Mouse (Mus musculus) limb, embryonic 11.5 days (tissue): Measurements from ENCODE around the gene Gm36028. TPM values are rescaled to one million over a fixed set of nuclear protein-coding genes. Genes with fewer than 3 reads are reported as not detected.

ENCODE experiments used
- ATAC-seq: fragments of 200-750 bp; cut with Nextera tagmentation; 2 replicates; pipeline ENCODE4 v1.8.0; 2017; ENCODE audit warnings: low read depth; ENCODE audit not compliant: insufficient number of reproducible peaks, low FRiP score, low TSS enrichment
- DNase-seq: peaks from one replicate; pipeline ENCODE4 v3.0.0-alpha.2; 2015; ENCODE audit warnings: low spot score
- H3K27ac ChIP-seq: fragments of 300-500 bp; sonication (generic); replicated peaks from 2 replicates; pipeline ENCODE4 v1.5.1; 2014; ENCODE audit warnings: low read depth, mild to moderate bottlenecking, low read length
- H3K27me3 ChIP-seq: fragments of 300-500 bp; sonication (generic); 2 replicates; pipeline ENCODE4 v1.6.1; 2014; ENCODE audit warnings: mild to moderate bottlenecking, low read length, mixed read lengths; ENCODE audit not compliant: control insufficient read depth, insufficient read depth
- H3K36me3 ChIP-seq: fragments of 300-500 bp; sonication (generic); 2 replicates; pipeline ENCODE4 v1.6.1; 2014; ENCODE audit warnings: mild to moderate bottlenecking, low read length, moderate library complexity, mixed read lengths; ENCODE audit not compliant: control insufficient read depth, insufficient read depth
- H3K4me1 ChIP-seq: fragments of 300-500 bp; sonication (generic); 2 replicates; pipeline ENCODE4 v1.6.1; 2014; ENCODE audit warnings: low read length, mixed read lengths; ENCODE audit not compliant: control insufficient read depth, insufficient read depth
- H3K4me2 ChIP-seq: fragments of 300-500 bp; sonication (generic); 2 replicates; pipeline ENCODE4 v1.6.1; 2014; ENCODE audit warnings: low read depth, mild to moderate bottlenecking, moderate library complexity; ENCODE audit not compliant: severe bottlenecking
- H3K4me3 ChIP-seq: fragments of 300-500 bp; sonication (generic); 2 replicates; pipeline ENCODE4 v1.5.1; 2014; ENCODE audit warnings: low read depth, low read length
- H3K9ac ChIP-seq: fragments of 300-500 bp; sonication (generic); 2 replicates; pipeline ENCODE4 v1.6.1; 2014; ENCODE audit warnings: mild to moderate bottlenecking, low read length
- H3K9me3 ChIP-seq: fragments of 300-500 bp; sonication (generic); 2 replicates; pipeline ENCODE4 v1.6.1; 2016; ENCODE audit warnings: low read length; ENCODE audit not compliant: control insufficient read depth
- WGBS: fragments of 180-500 bp; shearing (Covaris S2); extraction: QIAGEN DNeasy Blood & Tissue Kit; methylation state at CpG from one replicate; pipeline ENCODE4 v1.1.7; 2014; 5-methylcytosine and 5-hydroxymethylcytosine counted together
- polyA plus RNA-seq: library from polyadenylated mRNA; unstranded; fragments of >200 nt; fragmentation: Nextera tagmentation; extraction: Ambion mirVana; gene quantifications from 2 replicates; pipeline ENCODE4 v1.2.1, GENCODE M21; 2014

The Gm36028 gene
- polyA plus RNA-seq, 1 experiment from 2014 or later = not detected

- H3K9me3 ChIP-seq = no peaks in the 10 kb centered on the region
- 85% methylated on average over 5 of the region's 5 CpGs for WGBS
- H3K36me3 ChIP-seq = no peaks in the 10 kb centered on the region
- H3K27ac ChIP-seq = no peak overlapping the region
- no peak for DNase-seq
- ATAC-seq = no peak
- no peak overlapping the region for H3K4me3 ChIP-seq
- H3K9ac ChIP-seq = no peak overlapping the region
- H3K4me2 ChIP-seq = no peak overlapping the region
- H3K27me3 ChIP-seq = no peaks in the 10 kb centered on the region
- no peaks in the 10 kb centered on the region for H3K4me1 ChIP-seq
Observed at GRCm38 (mm10) chr16:37854593-37854992, 6.4 kb downstream of the Gm36028 start.

GRCm38 (mm10) chr16:37854054-37854453 is 6.9 kb downstream of the Gm36028 start:
- H3K27ac ChIP-seq = no peak overlapping the region
- no peak overlapping the region for H3K4me3 ChIP-seq
- ATAC-seq (no peak), DNase-seq (no peak)
- H3K36me3 ChIP-seq = no peaks in the 10 kb centered on the region
- 72% methylated on average over 14 of the region's 14 CpGs for WGBS
- no peaks in the 10 kb centered on the region for H3K27me3 ChIP-seq
- H3K9ac ChIP-seq = no peak overlapping the region
- no peaks in the 10 kb centered on the region for H3K9me3 ChIP-seq
- no peaks in the 10 kb centered on the region for H3K4me1 ChIP-seq
- H3K4me2 ChIP-seq = no peak overlapping the region

GRCm38 (mm10) chr16:37853279-37853678 is 7.7 kb downstream of the Gm36028 start:
- 90% methylated on average over 9 of the region's 9 CpGs for WGBS
- ATAC-seq (no peak), DNase-seq (no peak)
- H3K4me3 ChIP-seq = no peak overlapping the region
- no peaks in the 10 kb centered on the region for H3K4me1 ChIP-seq
- H3K36me3 ChIP-seq = no peaks in the 10 kb centered on the region
- no peak overlapping the region for H3K9ac ChIP-seq
- no peak overlapping the region for H3K4me2 ChIP-seq
- H3K9me3 ChIP-seq = no peaks in the 10 kb centered on the region
- no peaks in the 10 kb centered on the region for H3K27me3 ChIP-seq
- H3K27ac ChIP-seq = no peak overlapping the region

- DNase-seq (peak; percentile 36), ATAC-seq (no peak)
- no peaks in the 10 kb centered on the region for H3K9me3 ChIP-seq
- 20% methylated on average over 5 of the region's 5 CpGs for WGBS
- no peak overlapping the region for H3K9ac ChIP-seq
- H3K27ac ChIP-seq = no peak overlapping the region
- H3K4me3 ChIP-seq = no peak overlapping the region
- H3K4me1 ChIP-seq = no peaks in the 10 kb centered on the region
- H3K27me3 ChIP-seq = no peaks in the 10 kb centered on the region
- H3K36me3 ChIP-seq = no peaks in the 10 kb centered on the region
- no peak overlapping the region for H3K4me2 ChIP-seq
Observed at GRCm38 (mm10) chr16:37851366-37851765, 9.6 kb downstream of the Gm36028 start.

- ATAC-seq = no peak
- Histone ChIP-seq H3K9ac (no peak overlapping the region), H3K36me3 (no peaks in the 10 kb centered on the region), H3K4me1 (no peaks in the 10 kb centered on the region), H3K4me2 (no peak overlapping the region), H3K4me3 (no peak overlapping the region), H3K27me3 (no peaks in the 10 kb centered on the region), H3K9me3 (no peaks in the 10 kb centered on the region), H3K27ac (no peak overlapping the region)
- WGBS = 88% methylated on average over 3 of the region's 3 CpGs
- DNase-seq = no peak
Observed at GRCm38 (mm10) chr16:37847081-37847480, 13.9 kb downstream of the Gm36028 start.

GRCm38 (mm10) chr16:37845202-37845925 is 15.6 kb downstream of the Gm36028 start:
- H3K9me3 ChIP-seq = no peaks in the 10 kb centered on the region
- ATAC-seq = no peak
- H3K27ac ChIP-seq = no peak overlapping the region
- no peak overlapping the region for H3K4me2 ChIP-seq
- H3K36me3 ChIP-seq = no peaks in the 10 kb centered on the region
- DNase-seq = no peak
- no peak overlapping the region for H3K9ac ChIP-seq
- H3K4me1 ChIP-seq = no peaks in the 10 kb centered on the region
- WGBS = 86% methylated on average over 7 of the region's 7 CpGs
- no peaks in the 10 kb centered on the region for H3K27me3 ChIP-seq
- no peak overlapping the region for H3K4me3 ChIP-seq

- ATAC-seq (no peak), DNase-seq (no peak)
- 91% methylated on average over 12 of the region's 12 CpGs for WGBS
- H3K4me1 ChIP-seq = no peaks in the 10 kb centered on the region
- no peak overlapping the region for H3K4me2 ChIP-seq
- no peaks in the 10 kb centered on the region for H3K9me3 ChIP-seq
- H3K36me3 ChIP-seq = no peaks in the 10 kb centered on the region
- no peak overlapping the region for H3K27ac ChIP-seq
- no peaks in the 10 kb centered on the region for H3K27me3 ChIP-seq
- no peak overlapping the region for H3K9ac ChIP-seq
- H3K4me3 ChIP-seq = no peak overlapping the region
Observed at GRCm38 (mm10) chr16:37843740-37844139, 17.2 kb downstream of the Gm36028 start.

GRCm38 (mm10) chr16:37842439-37842838 is 18.5 kb downstream of the Gm36028 start:
- H3K9me3 ChIP-seq = no peaks in the 10 kb centered on the region
- no peaks in the 10 kb centered on the region for H3K27me3 ChIP-seq
- H3K4me1 ChIP-seq = no peaks in the 10 kb centered on the region
- no peak overlapping the region for H3K27ac ChIP-seq
- no peak overlapping the region for H3K4me2 ChIP-seq
- 58% methylated on average over 2 of the region's 2 CpGs for WGBS
- no peak overlapping the region for H3K4me3 ChIP-seq
- DNase-seq (no peak), ATAC-seq (no peak)
- H3K9ac ChIP-seq = no peak overlapping the region
- no peaks in the 10 kb centered on the region for H3K36me3 ChIP-seq

GRCm38 (mm10) chr16:37837571-37837970 is 23.4 kb downstream of the Gm36028 start:
- H3K4me3 ChIP-seq = no peak overlapping the region

More at GRCm38 (mm10) chr16:37837571-37837970, 23.4 kb downstream of the Gm36028 start:
- Histone ChIP-seq H3K9ac (no peak overlapping the region), H3K27ac (no peak overlapping the region), H3K36me3 (no peaks in the 10 kb centered on the region; the same call in 1 of the 2 replicates), H3K27me3 (no peaks in the 10 kb centered on the region), H3K4me1 (no peaks in the 10 kb centered on the region), H3K4me2 (no peak overlapping the region), H3K9me3 (no peaks in the 10 kb centered on the region)
- no peak for ATAC-seq
- 73% methylated on average over 3 of the region's 3 CpGs for WGBS
- DNase-seq = no peak
